Mouse (Mus musculus): ENCODE measurements around the gene B4galt1. TPM values are rescaled to one million over a fixed set of nuclear protein-coding genes. Genes with fewer than 3 reads are reported as not detected.
"Not testable (repeated sequence)": the region's sequence is repeated elsewhere in the genome, so short reads cannot be mapped to it uniquely, and the experiment has no call there.

Gene B4galt1
- polyA plus RNA-seq, 1 experiment = 55.9 TPM

GRCm38 (mm10) chr4:40818421-40818820 lies 35.4 kb downstream of the B4galt1 start:
- no peak for DNase-seq (ENCODE audit: low spot score)

- DNase-seq (ENCODE audit: low spot score) = no peak
These were observed 35.9 kb downstream of the B4galt1 start for GRCm38 (mm10) chr4:40817936-40818335.

- no peak for DNase-seq (ENCODE audit: low spot score)
These were observed 37.9 kb downstream of the B4galt1 start for GRCm38 (mm10) chr4:40815775-40816372.

- no peak for DNase-seq (ENCODE audit: low spot score)
These were observed 38.7 kb downstream of the B4galt1 start for GRCm38 (mm10) chr4:40815120-40815519.

- DNase-seq (ENCODE audit: low spot score) = no peak
These were observed 39.4 kb downstream of the B4galt1 start for GRCm38 (mm10) chr4:40814359-40814758.

GRCm38 (mm10) chr4:40812891-40813290 lies 40.9 kb downstream of the B4galt1 start:
- no peak for DNase-seq (ENCODE audit: low spot score)

GRCm38 (mm10) chr4:40810481-40810880 lies 43.3 kb downstream of the B4galt1 start:
- DNase-seq (ENCODE audit: low spot score) = no peak

- DNase-seq (ENCODE audit: low spot score) = no peak
These were observed 46.4 kb downstream of the B4galt1 start for GRCm38 (mm10) chr4:40807382-40807781.

- DNase-seq (ENCODE audit: low spot score) = no peak
These were observed 48.4 kb downstream of the B4galt1 start for GRCm38 (mm10) chr4:40805401-40805800.

- DNase-seq (ENCODE audit: low spot score) = no peak
These were observed 51.0 kb downstream of the B4galt1 start for GRCm38 (mm10) chr4:40802787-40803186.

- DNase-seq (ENCODE audit: low spot score) = no peak
These were observed 51.9 kb downstream of the B4galt1 start for GRCm38 (mm10) chr4:40801908-40802307.

GRCm38 (mm10) chr4:40800873-40801272 lies 52.9 kb downstream of the B4galt1 start:
- DNase-seq (ENCODE audit: low spot score) = no peak

- not testable (repeated sequence) for DNase-seq (ENCODE audit: low spot score)
These were observed 54.8 kb downstream of the B4galt1 start for GRCm38 (mm10) chr4:40798833-40799555.

- DNase-seq (ENCODE audit: low spot score) = no peak
These were observed 58.0 kb downstream of the B4galt1 start for GRCm38 (mm10) chr4:40795761-40796160.

- no peak for DNase-seq (ENCODE audit: low spot score)
These were observed 59.5 kb downstream of the B4galt1 start for GRCm38 (mm10) chr4:40794320-40794719.

- no peak for DNase-seq (ENCODE audit: low spot score)
These were observed 62.6 kb downstream of the B4galt1 start for GRCm38 (mm10) chr4:40791176-40791575.

- no peak for DNase-seq (ENCODE audit: low spot score)
These were observed 67.2 kb downstream of the B4galt1 start for GRCm38 (mm10) chr4:40786578-40786977.

GRCm38 (mm10) chr4:40785620-40786166 lies 68.1 kb downstream of the B4galt1 start:
- no peak for DNase-seq (ENCODE audit: low spot score)

- no peak for DNase-seq (ENCODE audit: low spot score)
These were observed 69.1 kb downstream of the B4galt1 start for GRCm38 (mm10) chr4:40784556-40785169.

- DNase-seq (ENCODE audit: low spot score) = no peak
These were observed 70.8 kb downstream of the B4galt1 start for GRCm38 (mm10) chr4:40783049-40783448.

- no peak for DNase-seq (ENCODE audit: low spot score)
These were observed 71.9 kb downstream of the B4galt1 start for GRCm38 (mm10) chr4:40781797-40782495.

GRCm38 (mm10) chr4:40781143-40781542 lies 72.7 kb downstream of the B4galt1 start:
- DNase-seq (ENCODE audit: low spot score) = no peak

All from urinary bladder, adult 2 months (tissue).